Mouse (Mus musculus) megakaryocyte, adult 5-6 weeks (primary cell): Measurements from ENCODE around the gene Sp3. TPM values are rescaled to one million over a fixed set of nuclear protein-coding genes. Genes with fewer than 3 reads are reported as not detected.
"Not testable (repeated sequence)": the region's sequence is repeated elsewhere in the genome, so short reads cannot be mapped to it uniquely, and the experiment has no call there.

Experiments used
- ATAC-seq: 2 replicates; pipeline ENCODE4 v1.8.0; 2016; ENCODE audit warnings: mild to moderate bottlenecking, inconsistent platforms; ENCODE audit not compliant: poor library complexity, severe bottlenecking
- total RNA-seq, 2 experiments: library from RNA; stranded (forward) in 1 of 2; stranded (reverse) in 1 of 2; fragments of 153-499, 151-499 nt in 1 of 2; fragments of 221-1000, 200-1000 nt in 1 of 2; gene quantifications; 2 replicates each; pipeline versions ENCODE4 v1.2.3 to v1.2.4; 2015 to 2017

Gene Sp3
- total RNA-seq, 2 experiments from 2014 or later = 196 to 220 TPM

DNA sequence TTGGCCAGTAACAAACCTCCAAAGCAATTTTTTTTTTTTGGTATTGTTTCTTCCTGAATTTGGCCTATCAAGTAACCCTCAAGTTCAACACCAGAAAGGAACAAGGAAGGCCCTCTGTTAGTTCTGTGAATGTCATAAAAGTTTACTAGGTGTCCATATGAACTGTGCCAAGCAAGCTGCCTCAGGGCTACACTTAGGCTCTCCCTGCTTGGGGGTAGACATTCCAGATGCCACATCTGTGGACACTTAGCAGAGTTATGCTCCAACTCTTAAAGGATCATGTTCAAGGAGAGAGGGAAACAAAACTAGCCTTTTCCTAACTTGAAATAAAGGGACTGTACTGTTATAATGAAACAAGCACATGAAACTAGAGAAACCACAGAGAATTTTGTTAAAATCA lies 48.1 kb downstream of the Sp3 start:
- ATAC-seq = no peak

DNA sequence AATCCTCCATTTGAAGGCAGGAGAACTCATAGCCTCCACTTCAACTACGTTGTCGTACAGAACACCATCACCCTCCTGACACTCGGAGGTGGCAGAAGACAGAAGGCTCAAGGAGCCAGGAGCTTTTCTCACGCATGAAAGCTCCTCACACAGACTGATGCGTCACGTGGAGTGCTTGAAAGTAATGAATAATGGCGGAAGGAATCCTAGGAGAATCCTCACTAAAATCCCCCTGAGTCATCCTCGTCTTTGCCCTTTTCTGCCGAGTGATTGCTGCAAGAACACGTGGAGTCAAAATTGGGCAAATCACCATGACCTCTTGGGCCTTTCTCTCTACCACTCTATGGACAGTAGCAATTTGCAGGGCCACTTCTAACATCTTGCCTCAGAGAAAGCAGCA lies 55.3 kb downstream of the Sp3 start:
- ATAC-seq = no peak

DNA sequence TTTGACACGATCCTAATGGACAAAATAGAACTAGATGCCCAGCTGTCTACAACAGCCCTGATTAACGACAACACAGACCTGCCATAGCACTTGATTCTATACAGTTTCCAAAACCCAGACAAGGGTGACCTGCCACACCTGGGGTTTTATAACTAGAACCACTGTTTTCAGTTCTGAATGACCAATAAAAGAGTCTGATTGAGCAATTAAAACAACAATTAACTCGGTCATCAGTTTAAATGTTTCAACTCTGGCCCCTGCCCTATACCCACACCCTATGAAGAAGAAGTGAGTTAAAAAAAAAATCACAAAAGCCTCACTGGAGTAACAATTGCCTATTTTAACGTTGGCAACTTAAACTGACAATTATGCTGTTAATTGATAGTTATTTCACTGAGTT lies 64.1 kb downstream of the Sp3 start:
- no peak for ATAC-seq

DNA sequence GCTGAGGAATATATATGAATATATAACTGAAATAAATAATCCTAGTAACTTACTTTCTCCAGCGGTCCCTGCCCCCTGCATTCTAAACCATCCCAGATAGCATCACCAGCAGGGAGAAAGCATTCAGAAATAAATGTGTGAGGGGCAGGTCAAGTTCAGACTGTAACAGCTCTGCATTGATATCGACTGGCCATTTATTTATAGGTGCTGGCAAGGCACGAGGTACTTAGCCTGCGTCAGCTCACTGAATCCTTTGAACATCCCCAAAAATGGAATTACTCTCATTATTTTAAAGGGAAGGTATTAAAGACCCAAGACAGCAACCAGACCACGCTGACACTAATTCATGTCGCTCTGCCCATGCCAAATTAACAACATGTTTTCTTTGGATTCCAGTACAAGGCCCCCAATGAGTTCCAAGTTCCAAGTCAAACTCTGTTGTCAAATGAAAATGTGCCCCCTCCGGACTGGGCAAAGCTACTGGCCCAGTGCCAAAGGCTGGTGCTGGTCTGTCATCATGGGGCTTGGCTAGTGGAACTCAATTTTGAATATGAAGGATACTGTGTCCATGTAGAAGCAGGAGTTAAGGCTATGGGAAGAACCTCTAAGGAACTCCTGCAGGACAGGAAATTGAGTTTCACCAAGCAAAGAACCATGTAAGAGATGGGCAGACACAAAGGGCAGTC lies 64.9 kb downstream of the Sp3 start:
- ATAC-seq = no peak

DNA sequence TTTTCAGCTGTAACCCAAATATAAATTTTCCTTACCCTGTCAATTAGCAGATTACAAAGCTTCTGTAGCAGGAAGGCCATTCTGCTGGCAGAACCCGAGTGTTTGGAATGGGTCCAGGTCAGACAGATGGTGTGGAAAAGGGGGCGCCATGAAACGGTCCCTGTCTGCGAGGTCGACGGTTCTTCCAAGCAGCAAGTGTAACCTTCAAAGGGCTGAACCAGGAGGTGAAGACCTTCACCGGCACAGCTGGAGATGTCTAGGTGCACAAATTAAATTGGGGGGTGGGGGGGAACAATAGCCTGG lies 66.8 kb downstream of the Sp3 start:
- no peak for ATAC-seq

DNA sequence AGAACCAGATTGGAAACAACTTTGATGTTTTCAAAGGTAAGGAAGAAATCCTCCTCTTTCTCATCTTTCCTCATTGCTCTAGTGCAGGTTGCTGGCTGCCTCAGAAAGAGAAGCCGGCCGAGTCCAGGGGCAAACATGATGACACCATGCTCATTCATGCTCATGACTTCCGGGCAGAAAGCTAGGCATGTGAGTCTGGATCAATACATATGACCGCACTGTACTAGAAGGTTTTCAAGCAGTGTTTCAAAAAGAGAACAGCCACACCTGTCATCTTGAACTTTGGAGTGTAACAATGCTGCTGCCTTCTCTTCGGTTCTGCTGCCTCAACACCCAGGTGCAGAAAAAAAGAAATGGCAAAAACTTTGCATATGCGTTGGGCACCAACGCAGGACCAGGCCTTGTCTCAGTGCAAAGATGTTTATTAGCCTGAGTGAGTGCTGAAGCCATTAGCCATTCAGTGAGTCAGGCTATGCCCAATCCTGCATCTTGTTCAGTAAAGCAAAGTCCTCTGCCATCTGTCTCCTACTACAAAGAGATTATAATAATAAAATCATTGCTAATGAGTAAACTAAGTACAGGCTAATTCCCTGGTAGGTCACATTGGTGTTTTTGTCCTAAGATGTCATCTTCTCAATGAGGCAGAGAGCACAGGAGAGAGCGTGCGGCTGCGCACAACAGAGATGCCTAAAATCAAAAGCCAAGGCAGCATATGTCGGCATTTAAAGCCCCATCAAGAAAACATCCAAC lies 67.4 kb downstream of the Sp3 start:
- ATAC-seq = no peak

DNA sequence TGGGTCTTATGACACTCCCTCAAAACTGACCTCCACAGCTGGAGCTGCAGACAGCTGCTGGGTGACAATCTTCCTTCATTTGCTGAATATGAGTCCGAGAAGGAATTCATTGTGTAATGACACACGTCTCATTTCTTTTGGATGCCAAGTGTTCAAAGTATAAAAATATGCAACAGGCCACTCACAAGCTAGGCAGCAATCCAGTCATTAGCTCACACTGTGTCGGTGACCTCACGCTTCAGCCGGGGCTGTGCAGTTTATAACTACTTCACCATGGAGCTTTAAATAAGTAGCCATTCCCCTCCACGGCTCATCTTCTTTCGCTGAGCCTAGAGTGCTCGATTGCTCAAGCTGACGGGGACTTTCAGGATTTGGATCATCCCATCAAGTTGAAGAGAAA lies 68.7 kb downstream of the Sp3 start:
- ATAC-seq = no peak

DNA sequence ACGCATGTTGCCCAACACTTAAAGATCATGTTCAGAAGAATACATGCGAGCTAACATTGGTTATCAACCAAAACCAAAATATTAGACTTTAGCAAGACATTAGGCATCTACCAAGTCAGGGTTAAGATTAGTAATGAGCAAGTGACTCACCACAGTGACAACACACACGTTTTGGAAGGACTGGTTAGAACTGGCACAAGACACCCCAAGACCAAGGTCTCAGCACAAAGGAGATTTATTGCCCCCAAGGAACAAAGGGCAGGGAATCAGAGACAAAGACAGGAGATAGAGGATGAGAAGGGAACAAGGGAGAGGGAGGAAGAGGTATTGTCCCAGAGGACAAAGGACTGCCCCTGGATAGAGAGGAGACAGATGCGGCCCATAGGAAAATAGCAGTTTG lies 71.2 kb downstream of the Sp3 start:
- no peak for ATAC-seq

DNA sequence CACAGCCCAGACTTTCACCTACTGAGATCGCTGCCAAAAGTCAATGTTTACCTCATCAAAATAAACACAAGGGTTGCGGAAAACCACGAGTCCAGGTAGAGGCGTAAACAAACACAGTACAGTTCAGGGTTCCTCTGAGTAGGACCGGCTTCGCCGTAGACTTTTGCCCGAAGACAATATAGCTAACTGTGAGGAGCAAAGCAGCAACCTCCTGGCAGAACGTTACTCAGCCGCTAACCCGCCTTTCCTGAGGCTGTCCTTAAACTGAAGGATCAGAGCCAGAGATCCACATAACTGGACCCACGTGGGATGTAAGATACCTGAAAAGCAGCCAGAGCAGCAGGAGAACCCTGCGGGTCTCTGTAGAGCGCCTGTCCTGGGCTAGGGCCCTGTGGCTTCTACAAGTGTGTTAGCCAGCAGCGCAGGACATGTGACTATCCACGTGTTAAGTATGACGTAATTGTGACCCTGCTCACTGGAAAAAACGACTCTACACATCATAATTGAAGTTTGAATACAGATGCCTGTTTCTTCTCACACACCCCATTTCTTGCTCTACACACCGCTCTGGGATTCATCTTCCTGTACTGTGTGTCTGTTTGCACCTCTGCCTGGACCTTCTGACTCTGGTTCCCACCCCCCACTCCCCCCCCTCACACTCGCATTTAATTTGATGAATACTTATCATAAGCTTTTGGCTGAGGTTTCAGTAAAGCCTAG lies 71.9 kb downstream of the Sp3 start:
- ATAC-seq = no peak

DNA sequence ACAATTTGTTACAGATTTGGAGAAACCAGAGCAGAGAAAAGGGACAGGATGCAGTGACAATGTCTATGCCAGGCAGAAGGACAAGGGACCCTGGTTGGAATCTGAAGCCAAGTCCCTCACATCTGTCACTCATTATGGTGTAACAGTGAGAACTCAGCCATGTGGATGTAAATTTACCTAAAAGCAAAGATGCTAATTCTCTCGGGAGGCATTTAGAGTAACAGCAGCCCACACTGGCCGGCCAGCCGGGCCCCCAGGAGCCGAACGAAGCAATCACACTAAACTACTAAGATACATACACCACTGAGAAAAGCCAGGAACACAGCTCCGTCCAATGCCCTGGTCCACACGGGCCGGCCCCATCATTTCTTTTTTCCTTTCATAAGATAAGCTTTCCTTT lies 73.5 kb downstream of the Sp3 start:
- no peak for ATAC-seq

DNA sequence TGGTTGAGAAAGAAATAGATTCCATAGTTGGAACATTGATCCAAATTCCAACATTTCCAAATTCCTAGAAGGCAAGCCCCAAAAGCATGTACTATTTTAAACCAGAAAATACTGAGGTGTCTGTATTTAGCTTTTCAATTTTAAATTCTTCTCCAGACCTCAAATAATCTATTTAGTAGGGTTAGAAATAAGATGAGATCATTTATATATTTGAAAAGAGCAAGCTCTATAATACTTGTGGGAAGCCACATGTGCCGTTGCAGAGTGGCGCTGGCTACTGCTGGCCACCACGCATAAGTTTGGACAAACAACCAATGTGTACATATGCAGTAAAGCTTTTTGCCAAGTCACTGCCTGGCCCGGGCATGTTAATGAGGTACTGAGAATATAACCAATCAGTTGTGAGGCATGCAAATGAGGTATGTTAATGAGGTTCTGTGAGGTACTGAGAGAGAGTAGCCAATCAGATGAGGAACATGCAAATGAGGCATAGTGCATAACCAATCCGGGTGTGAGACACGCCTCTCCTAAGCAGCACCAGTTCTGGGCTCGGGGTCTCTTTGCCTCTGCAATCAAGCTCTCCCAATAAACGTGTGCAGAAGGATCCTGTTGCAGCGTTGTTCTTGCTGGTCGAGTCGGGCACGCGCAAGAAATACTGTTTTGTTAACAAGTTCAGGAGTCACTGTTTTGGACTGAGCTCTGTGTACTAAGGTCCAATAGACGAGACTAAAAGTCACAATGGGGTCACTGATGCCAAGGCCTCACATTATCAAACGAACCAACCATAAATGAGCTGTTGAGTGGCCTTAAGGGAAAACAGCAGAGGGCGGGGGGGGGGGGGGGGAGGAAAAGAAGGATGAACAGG lies 77.2 kb downstream of the Sp3 start:
- ATAC-seq = not testable (repeated sequence)

DNA sequence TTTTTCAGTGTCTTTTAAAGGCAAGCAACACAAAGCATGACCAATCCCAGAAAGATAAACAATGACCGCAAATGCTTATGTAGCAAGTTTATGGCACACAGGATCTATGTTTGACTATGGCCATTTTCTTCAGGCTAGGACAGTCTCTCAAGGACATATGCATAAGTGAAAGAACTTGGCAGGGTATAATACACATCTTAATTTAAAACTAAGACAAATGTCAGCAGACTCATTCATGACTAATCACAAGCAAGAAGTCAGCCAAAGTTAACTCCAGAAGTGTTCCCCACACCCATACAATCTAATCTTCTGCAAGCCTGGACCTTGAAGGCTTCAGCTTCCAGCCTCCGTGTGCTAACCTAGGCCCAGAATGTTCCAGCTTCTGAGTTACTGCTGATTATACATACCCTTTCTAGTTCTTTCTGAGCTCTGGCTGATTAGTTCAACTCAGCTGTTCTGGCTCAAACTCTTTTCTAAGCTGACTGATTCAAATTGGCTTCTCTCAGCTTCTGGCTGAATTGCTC lies 81.4 kb downstream of the Sp3 start:
- ATAC-seq = no peak

DNA sequence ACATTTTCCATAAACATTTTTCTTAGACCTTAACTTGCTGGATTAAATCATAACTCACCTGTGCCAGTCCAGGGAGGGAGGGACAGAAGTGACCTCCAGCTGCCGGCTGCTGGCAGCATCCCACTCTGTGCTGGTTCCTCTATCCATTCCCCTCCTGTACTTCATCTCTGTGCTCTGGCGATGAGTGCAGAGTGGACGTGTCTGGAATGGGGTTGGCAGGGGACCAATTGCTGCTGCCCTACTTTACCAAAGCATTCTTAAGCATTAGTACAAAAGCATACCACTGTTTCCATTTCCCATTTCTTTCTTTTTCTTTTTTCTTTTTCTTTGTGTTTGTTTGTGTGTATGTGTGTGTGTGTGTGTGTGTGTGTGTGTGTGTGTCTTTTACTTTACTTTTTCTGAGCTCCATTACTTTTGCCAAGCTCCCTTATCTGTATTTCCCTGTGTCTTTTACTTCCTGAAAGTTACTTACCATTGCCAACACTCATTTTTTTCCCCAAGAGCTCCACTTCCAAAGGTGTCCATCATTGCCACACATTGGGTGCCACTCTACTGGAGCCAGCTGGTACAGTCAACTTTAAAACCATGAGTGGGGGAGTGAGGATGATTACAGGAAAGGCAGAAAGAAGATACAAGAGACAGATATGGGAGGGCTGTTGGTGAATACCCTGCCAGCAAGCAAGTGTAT lies 82.0 kb downstream of the Sp3 start:
- no peak for ATAC-seq

DNA sequence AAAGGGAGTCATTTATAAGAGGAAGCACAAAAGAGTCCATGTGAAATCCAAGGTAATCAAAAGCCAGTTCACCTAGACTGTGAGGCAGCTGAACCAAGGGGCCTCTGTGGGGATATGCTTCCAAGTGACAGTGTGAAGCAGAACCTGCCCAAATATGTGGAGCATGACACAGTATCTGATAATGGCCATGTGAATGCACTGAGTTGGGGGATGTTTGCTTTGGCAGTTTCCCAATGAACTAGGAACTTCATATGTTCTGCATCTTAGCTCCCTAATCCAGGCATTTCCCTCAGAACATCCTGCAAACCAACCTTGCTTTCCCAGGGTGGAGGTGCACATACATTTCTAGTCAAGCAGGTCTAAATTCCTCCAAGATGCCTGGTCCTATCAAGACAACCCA lies 90.4 kb downstream of the Sp3 start:
- ATAC-seq = no peak

Other genes starting within 250 kb of the Sp3 start
- gene Gm11084, start 6.3 kb upstream of the Sp3 start, total RNA-seq (2015) = not detected in 2 replicates
- not detected in 2 replicates for gene Gm11084, start 6.3 kb upstream of the Sp3 start, total RNA-seq (2017)
- 85.1 and 87.6 TPM in 2 replicates for gene Ola1, start 238.5 kb upstream of the Sp3 start, total RNA-seq (2015)
- 82.6 and 89.2 TPM in 2 replicates for gene Ola1, start 238.5 kb upstream of the Sp3 start, total RNA-seq (2017)